Mouse (Mus musculus) layer of hippocampus, adult 9-10 months (tissue): ENCODE results near the gene Gimap8.
"Not testable (repeated sequence)": the region's sequence is repeated elsewhere in the genome, so short reads cannot be mapped to it uniquely, and the experiment has no call there.

Source experiments
- DNase-seq: peaks from one replicate; pipeline ENCODE4 v3.0.0; 2022; ENCODE audit warnings: low spot score

The Gimap8 gene

GRCm38 (mm10) chr6:48646995-48647394 lies at the start of gene Gimap8:
Gene Gimap8, plus strand, starts transcription at chr6:48647234.
- DNase-seq = no peak

GRCm38 (mm10) chr6:48600594-48600993 lies 46.4 kb upstream of the Gimap8 start:
- DNase-seq = no peak

- peak; percentile 91 for DNase-seq
Observed at GRCm38 (mm10) chr6:48601271-48602079, 45.6 kb upstream of the Gimap8 start, which contains the start of gene Zfp775. Gene Zfp775, plus strand, starts transcription at chr6:48602063.

DNA sequence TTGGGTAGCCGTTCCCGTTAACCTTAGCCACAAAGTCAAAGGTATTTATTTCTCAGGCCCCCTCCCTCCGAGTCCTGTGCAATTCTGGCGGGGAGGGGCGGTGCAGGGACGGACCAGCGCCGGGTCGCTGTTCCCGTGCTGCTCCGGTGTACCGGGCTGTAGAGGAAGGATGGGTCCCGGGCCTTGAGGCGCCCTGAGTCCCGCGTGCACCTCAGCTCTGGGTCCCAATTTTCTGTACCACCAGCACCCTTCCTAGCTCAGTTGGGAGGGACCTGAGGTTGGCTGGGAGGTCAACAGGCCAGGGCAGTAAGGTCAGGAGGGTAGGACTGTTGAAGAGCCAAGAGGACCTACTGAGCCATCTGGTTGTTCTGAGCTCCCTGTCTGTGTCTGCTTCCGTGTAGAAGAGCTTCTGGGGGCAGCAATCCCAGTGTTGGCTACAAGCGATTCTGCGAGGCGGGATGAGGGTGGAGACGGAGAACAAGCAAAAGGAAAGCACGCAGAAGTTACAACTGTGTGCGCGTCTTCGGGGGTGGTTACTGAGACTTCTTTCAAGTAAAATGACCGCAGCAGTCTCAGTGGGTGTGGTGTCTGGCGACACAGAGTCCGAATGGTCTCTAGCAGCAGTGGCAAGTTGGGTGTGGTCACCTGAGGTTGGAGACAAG lies 44.8 kb upstream of the Gimap8 start:
- no peak for DNase-seq

GRCm38 (mm10) chr6:48608124-48608523 lies 38.9 kb upstream of the Gimap8 start:
- DNase-seq = no peak

DNA sequence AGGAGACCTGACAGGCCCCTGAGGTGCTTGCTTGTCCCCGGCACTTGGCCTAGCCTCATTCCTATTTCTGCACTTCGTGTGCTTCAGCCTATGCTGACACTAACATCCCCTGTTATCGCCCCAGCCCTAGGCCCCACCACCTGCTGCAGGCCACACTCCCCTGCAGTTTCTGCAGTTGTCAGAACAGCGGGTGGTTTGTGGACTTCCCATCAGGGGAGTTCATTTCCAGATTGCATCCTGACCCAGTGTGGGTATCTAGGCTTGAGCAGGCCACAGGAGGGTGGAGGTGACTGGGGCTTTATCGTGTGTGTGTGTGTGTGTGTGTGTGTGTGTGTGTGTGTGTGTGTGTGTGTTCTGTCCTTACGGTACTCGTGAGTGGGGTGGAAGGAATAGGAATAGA lies 37.5 kb upstream of the Gimap8 start:
- DNase-seq = no peak

DNA sequence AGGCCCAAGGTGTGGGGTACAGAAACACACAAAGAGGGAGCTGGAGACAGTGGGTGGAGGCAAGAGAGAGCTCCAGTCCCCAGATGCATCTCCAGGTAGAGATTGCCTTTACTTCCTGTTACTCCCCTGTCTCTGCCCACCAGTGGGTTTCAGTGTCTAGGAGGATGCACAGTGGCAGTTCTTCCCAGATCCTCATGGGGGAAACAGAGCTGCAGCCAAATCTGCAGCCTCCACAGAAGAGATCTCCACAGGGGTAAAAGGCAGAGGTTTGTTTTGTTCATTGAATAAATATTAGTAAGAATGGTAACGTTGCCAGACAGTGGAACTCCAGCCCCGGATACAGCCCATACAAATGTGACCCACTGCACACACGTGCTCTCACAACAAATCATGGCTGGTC lies 36.4 kb upstream of the Gimap8 start:
- DNase-seq = no peak

GRCm38 (mm10) chr6:48613464-48613863 lies 33.6 kb upstream of the Gimap8 start:
- DNase-seq = no peak

DNA sequence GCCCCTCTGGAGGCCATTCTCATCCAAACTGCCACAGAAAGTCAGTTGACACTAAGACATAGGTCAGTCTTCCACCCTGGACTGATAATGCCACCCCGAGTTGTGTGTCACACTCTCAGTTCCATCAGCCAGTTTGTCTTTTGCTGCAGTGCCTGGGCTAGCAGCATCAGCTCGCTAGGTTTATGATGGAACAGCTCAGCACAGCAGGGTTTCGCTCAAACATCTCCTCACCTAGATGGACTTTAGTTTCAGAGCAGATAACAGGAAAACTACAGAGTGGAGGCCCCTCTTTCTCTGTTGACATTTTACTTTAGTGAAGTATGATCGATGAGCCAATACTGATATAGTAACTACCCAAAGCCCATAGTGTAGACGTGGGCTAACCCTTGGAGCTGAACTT lies 32.3 kb upstream of the Gimap8 start:
- DNase-seq = no peak

DNA sequence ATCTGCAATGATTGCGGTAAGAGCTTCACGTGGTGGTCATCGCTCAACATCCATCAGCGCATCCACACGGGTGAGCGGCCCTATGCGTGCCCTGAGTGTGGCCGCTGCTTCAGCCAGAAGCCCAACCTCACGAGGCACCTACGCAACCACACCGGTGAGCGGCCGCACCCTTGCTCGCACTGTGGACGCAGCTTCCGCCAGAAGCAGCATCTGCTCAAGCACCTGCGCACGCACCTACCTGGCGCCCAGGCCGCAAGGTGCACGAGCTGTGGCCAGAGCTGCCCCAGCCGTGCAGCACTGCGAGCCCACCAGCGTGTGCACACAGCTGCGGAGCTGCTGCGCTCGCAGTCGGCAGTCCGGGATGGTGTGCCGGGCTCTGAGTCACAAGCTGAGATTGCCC lies 27.0 kb upstream of the Gimap8 start:
- no peak for DNase-seq

GRCm38 (mm10) chr6:48622186-48622843 lies 24.7 kb upstream of the Gimap8 start:
- not testable (repeated sequence) for DNase-seq

GRCm38 (mm10) chr6:48623460-48623859 lies 23.6 kb upstream of the Gimap8 start:
- DNase-seq = no peak

DNA sequence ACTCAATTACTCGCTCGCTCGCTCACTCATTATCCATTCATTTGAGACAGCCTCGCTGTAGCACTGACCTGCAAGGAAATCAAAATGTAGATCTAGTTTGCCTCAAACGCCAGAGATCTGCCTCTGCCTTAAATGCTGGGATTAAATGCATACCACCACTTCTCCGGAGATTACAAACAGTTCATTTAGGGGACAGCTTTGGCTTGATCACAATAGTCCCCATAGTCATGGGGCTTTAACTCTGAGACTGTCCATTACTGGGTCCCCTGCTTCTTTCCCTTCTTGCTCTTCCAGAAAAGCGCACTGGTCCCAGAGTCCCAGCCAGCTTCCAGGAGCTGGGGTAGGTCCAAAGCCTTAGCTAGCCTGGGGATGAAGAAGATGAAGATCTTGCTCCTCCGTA lies 20.6 kb upstream of the Gimap8 start, which contains the start of gene AI854703:
Gene AI854703, plus strand, starts transcription at position 301 of the 400 bp plus-strand sequence.
- DNase-seq = no peak

DNA sequence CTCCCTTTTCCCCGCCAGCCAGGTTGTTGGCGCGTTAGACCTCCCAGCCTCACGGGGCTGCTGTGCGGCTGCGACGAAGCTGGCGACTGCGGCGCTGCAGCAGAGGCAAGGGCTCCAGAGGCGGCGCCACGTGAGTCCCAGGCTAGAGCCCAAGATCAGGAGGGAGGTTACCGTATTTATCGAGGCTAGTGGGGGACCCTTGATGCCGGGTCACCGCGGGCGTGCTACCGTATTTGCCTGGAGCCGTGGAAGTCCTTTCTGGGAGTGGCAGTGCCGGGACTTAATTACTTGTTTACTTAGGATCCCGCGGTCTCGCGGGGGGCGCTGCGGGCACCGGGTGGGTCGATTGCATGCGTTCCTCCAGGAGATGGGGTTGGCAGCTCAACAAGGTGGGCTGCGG lies 20.1 kb upstream of the Gimap8 start:
- DNase-seq = no peak

GRCm38 (mm10) chr6:48627511-48627924 lies 19.5 kb upstream of the Gimap8 start:
- DNase-seq = no peak

DNA sequence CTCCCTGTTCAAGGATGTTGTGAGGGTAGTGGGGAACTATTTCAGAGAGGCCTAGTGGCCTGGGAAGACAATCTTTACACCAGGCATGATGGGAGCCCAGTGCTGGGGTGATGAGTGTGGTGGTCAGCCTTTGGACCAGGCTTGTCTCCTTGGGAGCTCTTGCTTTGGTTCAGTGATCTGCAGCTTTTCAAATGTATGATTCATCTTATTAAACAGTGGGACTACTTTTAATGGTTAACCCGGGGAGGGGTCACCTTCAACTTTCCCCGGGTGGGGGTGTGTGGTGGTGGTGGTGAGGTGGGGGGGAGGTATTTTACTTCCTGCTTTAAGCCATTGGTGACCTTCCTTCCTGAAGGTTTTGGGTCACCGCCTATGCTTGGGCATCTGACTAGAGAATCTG lies 18.7 kb upstream of the Gimap8 start:
- DNase-seq = no peak

DNA sequence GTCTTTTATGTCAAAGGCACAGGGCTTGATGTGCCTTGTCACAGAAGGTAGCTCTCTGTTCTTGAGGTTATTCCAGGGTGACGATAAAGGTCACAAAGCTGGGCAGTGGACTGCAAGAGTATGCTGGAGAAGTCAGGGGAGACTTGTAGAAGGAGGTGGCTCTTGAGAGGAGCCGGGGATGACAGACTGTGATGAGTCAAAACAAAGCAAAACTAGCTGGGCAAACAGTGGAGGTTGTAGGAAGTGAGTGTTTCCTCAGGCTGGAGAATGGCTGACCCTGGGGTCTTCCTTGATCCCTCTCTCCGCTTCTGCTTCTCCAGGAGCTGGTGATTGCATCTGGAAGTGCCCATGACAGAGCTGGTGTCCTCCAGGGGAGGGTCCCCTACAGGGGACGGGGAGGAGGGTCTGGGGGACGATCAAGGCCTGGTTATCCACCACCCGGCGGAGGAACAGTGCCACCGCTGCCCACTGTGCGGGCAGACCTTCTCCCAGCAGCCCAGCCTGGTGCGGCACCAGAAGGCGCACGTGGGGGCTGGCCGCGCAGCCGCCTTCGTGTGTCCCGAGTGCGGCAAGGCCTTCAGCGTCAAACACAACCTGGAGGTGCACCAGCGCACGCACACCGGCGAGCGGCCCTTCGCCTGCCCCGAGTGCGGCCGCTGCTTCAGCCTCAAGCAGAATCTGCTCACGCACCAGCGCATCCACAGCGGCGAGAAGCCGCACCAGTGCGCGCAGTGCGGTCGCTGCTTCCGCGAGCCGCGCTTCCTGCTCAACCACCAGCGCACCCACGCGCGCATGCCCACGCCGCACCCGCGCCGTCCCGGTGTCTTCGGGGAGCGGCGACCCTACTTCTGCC lies 18.0 kb upstream of the Gimap8 start:
- no peak for DNase-seq

DNA sequence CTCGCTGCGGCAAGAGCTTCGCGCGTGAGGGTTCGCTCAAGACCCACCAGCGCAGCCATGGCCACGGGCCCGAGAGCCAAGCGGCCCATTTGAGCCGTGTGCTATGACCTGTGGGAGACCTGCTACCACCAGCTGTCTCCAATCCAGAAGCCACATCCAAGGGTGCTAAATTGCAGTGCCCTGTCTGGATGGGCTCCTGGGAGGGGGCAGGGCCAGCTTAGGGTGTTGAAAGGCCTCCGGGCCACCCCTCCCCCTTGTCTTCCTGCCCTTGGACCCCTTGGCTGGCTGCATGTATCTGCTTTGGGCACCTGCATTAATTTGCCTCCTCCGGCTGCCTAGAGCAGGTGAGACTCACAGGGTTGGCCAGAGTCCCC lies 17.4 kb upstream of the Gimap8 start:
- DNase-seq = no peak

DNA sequence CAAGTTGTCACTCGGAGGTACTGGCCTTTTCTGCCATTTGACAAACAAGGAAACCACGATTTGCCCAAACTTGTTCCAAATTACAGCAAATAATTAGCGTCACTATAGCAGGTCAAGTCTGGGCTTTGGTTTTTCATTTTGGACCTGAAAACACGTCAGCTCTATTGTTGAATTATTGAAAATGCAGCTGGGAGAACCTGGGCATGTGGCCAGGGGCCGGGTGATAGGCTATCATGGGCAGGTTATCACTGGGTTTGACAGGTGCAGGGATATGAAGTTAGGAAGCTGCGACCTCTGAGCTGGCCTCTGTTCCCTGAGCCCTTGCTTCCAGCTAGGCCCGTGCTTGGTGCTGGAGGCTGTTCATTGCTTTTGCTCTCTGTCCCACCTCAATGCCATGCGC lies 16.2 kb upstream of the Gimap8 start:
- DNase-seq = no peak

- DNase-seq = no peak
Observed at GRCm38 (mm10) chr6:48635105-48635504, 11.9 kb upstream of the Gimap8 start.

GRCm38 (mm10) chr6:48636515-48636914 lies 10.5 kb upstream of the Gimap8 start:
- DNase-seq = no peak
